8 mouse cellular contexts compared by ENCODE assay signal in the genomic region with DNA sequence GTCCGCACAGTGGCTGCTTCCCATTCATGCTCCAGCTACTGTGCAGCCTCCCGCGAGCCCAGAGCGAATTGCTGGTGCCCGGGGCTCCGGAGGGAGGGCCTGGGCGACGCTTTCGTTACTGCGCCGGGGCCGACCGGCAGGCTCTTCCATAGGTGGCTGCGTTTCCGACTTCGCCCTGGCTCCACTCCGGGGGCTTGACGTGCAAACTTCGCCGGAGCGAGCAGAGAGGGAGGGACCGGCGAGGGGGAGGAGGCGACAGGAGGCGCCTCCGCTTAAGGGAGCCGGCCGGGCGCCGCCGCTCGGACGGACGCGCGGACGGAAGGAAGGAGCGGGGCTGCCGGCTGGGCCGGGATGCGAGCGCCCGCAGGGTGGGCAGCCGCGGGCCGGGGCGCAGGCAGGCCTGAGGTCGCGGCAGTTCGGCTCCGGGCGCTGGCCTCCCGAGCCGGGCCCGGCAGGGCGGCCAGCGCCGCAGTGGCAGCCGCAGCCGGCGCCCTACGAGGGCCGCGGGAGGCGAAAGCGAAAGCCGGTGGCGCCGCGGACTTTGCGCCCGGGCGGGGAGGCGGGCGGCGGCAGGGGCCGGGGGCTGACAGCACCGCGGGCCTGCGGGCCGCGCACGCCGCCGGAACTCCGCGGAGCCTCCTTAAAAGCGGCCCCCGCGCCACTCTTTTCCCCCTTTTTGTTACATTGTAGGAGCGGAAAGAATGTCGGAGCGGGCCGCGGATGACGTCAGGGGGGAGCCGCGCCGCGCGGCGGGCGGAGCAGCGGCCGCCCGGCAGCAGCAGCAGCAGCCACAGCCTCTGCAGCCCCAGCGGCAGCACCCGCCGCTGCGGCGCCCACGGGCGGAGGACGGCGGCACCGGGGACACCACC. TPM values are rescaled to one million over a fixed set of nuclear protein-coding genes. Genes with fewer than 3 reads are reported as not detected.
DNase-seq lines count a peak whose midpoint lies in the region; ATAC-seq and TF ChIP-seq lines count a peak whose summit lies in the region.

No protein-coding gene starts in this region.

- no peaks in the 10 kb centered on the region for H3K9me3 ChIP-seq in hindbrain, embryonic 10.5 days
- no peaks in the 10 kb centered on the region for H3K9me3 ChIP-seq in lung, embryonic 16.5 days (ENCODE audit: control insufficient read depth, low read length)

- H3K4me2 ChIP-seq in lung, embryonic 16.5 days (ENCODE audit: low read depth, low read length) = peak overlapping the region; percentile 91

- no peaks in the 10 kb centered on the region for H3K27me3 ChIP-seq in hindbrain, embryonic 10.5 days (ENCODE audit: insufficient read depth, poor library complexity, severe bottlenecking)
- H3K27me3 ChIP-seq in lung, embryonic 16.5 days (ENCODE audit: control insufficient read depth, insufficient read depth, low read depth, low read length) = no peaks in the 10 kb centered on the region
- no peaks in the 10 kb centered on the region for H3K27me3 ChIP-seq in thymus, adult 2 months (ENCODE audit: control insufficient read depth, insufficient read depth, low read length)

- peak; percentile 95 for DNase-seq in Muller cell, postnatal 12 days (ENCODE audit: inconsistent ontology term)
- peak; percentile 84 for DNase-seq in cerebellum, adult 9-10 months
- DNase-seq in hindbrain, embryonic 10.5 days (ENCODE audit: low spot score) = peak; percentile 82
- DNase-seq in layer of hippocampus, adult 9-11 months = peak; percentile 86
- peak; percentile 82 for DNase-seq in ovary, adult 18-20 months (ENCODE audit: low spot score)
- DNase-seq in thymus, adult 2 months = peak; percentile 85

- H3K4me3 ChIP-seq in hindbrain, embryonic 10.5 days = peak overlapping the region; percentile 80
- H3K4me3 ChIP-seq in lung, embryonic 16.5 days (ENCODE audit: low read length) = peak overlapping the region; percentile 80
- peak overlapping the region; percentile 96 for H3K4me3 ChIP-seq in thymus, adult 2 months (ENCODE audit: control insufficient read depth, insufficient read depth, low read length)

- peak overlapping the region; percentile 97 for H3K9ac ChIP-seq in lung, embryonic 16.5 days (ENCODE audit: low read length)

- TF ChIP-seq CTCF in thymus, adult 2 months (IDR thresholded peaks at IDR 0.05; ENCODE audit: borderline replicate concordance, control insufficient read depth, extremely low read depth, insufficient read depth, low read length, poor library complexity) = no peak; the same call in 1 of the 2 replicates

- peak overlapping the region; percentile 99 for H3K27ac ChIP-seq in hindbrain, embryonic 10.5 days
- H3K27ac ChIP-seq in lung, embryonic 16.5 days (ENCODE audit: low read length) = peak overlapping the region; percentile 99
- H3K27ac ChIP-seq in thymus, adult 2 months (ENCODE audit: control insufficient read depth, insufficient read depth, low read length) = peak overlapping the region; percentile 52

- peak; percentile 93 for ATAC-seq in frontal cortex, adult (ENCODE audit: low TSS enrichment)
- peak; percentile 94 for ATAC-seq in lung, embryonic 16.5 days (ENCODE audit: low read depth)

- H3K36me3 ChIP-seq in hindbrain, embryonic 10.5 days = 0 out of 2 replicates have a peak, but pooled peaks cover 6% of the 10 kb centered on the region
- no peaks in the 10 kb centered on the region; the same call in 1 of the 2 replicates for H3K36me3 ChIP-seq in lung, embryonic 16.5 days (ENCODE audit: control insufficient read depth, insufficient read depth, low read length)
- no peaks in the 10 kb centered on the region for H3K36me3 ChIP-seq in thymus, adult 2 months (ENCODE audit: control insufficient read depth, insufficient read depth, low read length)

- peaks cover 17% of the 10 kb centered on the region for H3K4me1 ChIP-seq in hindbrain, embryonic 10.5 days (replicated peaks)
- H3K4me1 ChIP-seq in lung, embryonic 16.5 days (replicated peaks; ENCODE audit: control insufficient read depth, insufficient read depth, low read length) = peaks cover 15% of the 10 kb centered on the region
- H3K4me1 ChIP-seq in thymus, adult 2 months (replicated peaks; ENCODE audit: control insufficient read depth, insufficient read depth, low read length) = peaks cover 6% of the 10 kb centered on the region

- peak; percentile 54; the same call in 1 of the 2 replicates for TF ChIP-seq POLR2A in thymus, adult 2 months (IDR thresholded peaks at IDR 0.05; ENCODE audit: control insufficient read depth, extremely low read depth, insufficient read depth, low read length, poor library complexity)

- WGBS in hindbrain, embryonic 10.5 days = under 1% methylated on average over 116 of the region's 116 CpGs
- under 1% methylated on average over 80 of the region's 116 CpGs for WGBS in lung, embryonic 16.5 days
- WGBS in thymus, adult 2 months = 4% methylated on average over 103 of the region's 116 CpGs

RNA-seq across cellular contexts. Expression of a gene that starts 51.0 kb away (rescaled TPM):
- 199 and 230 TPM in 2 replicates for polyA plus RNA-seq in hindbrain, embryonic 10.5 days (2016; fragmentation: Nextera tagmentation; extraction: Ambion mirVana)
- polyA plus RNA-seq in lung, embryonic 16.5 days (2015; fragmentation: Nextera tagmentation; extraction: Ambion mirVana) = 165 and 166 TPM in 2 replicates
- 25.0 and 33.4 TPM in 2 replicates for polyA plus RNA-seq in thymus, adult 2 months (2012; rRNA removed)

RNA-seq across cellular contexts. Expression of a gene that starts 51.4 kb away (rescaled TPM):
- polyA plus RNA-seq in hindbrain, embryonic 10.5 days (2016; fragmentation: Nextera tagmentation; extraction: Ambion mirVana) = 3.1 and 3.5 TPM in 2 replicates
- 4.0 and 4.3 TPM in 2 replicates for polyA plus RNA-seq in lung, embryonic 16.5 days (2015; fragmentation: Nextera tagmentation; extraction: Ambion mirVana)
- polyA plus RNA-seq in thymus, adult 2 months (2012; rRNA removed) = 51.1 and 55.1 TPM in 2 replicates

Comparison
In these comparisons a context has a peak if more than half of its experiments do, and no peak if none do; other contexts are left out.
1. Peak in every context shown above with its lines: DNase-seq, ATAC-seq, H3K4me3 ChIP-seq and H3K27ac ChIP-seq.